Mouse (Mus musculus) neural tube, embryonic 15.5 days (tissue): ENCODE results near the gene Cmpk2. TPM values are rescaled to one million over a fixed set of nuclear protein-coding genes. Genes with fewer than 3 reads are reported as not detected.

Experiments used
- ATAC-seq: fragments of 200-750 bp; cut with Nextera tagmentation; 2 replicates; pipeline ENCODE4 v1.8.0; 2017; ENCODE audit warnings: mild to moderate bottlenecking, moderate TSS enrichment, moderate library complexity; ENCODE audit not compliant: low FRiP score
- H3K27ac ChIP-seq: fragments of 300-500 bp; sonication (generic); replicated peaks from 2 replicates; pipeline ENCODE4 v1.5.1; 2015; ENCODE audit warnings: mild to moderate bottlenecking, inconsistent platforms
- H3K27me3 ChIP-seq: fragments of 300-500 bp; sonication (generic); replicated peaks from 2 replicates; pipeline ENCODE4 v1.6.1; 2015; ENCODE audit warnings: inconsistent platforms
- H3K36me3 ChIP-seq: fragments of 300-500 bp; sonication (generic); 2 replicates; pipeline ENCODE4 v1.6.1; 2015; ENCODE audit warnings: inconsistent platforms
- H3K4me1 ChIP-seq: fragments of 300-500 bp; sonication (generic); 2 replicates; pipeline ENCODE4 v1.6.1; 2015; ENCODE audit warnings: inconsistent platforms
- H3K4me2 ChIP-seq: fragments of 300-500 bp; sonication (generic); 2 replicates; pipeline ENCODE4 v1.6.1; 2015; ENCODE audit warnings: inconsistent platforms, mild to moderate bottlenecking, moderate library complexity
- H3K4me3 ChIP-seq: fragments of 300-500 bp; sonication (generic); replicated peaks from 2 replicates; pipeline ENCODE4 v1.5.1; 2015; ENCODE audit warnings: mild to moderate bottlenecking, inconsistent platforms
- H3K9ac ChIP-seq: fragments of 300-500 bp; sonication (generic); replicated peaks from 2 replicates; pipeline ENCODE4 v1.6.1; 2015; ENCODE audit warnings: mild to moderate bottlenecking, inconsistent platforms
- H3K9me3 ChIP-seq: fragments of 300-500 bp; sonication (generic); replicated peaks from 2 replicates; pipeline ENCODE4 v1.6.1; 2016; ENCODE audit warnings: inconsistent platforms
- WGBS: fragments of 180-500 bp; shearing (Covaris S2); methylation state at CpG from one replicate; pipeline ENCODE4 v1.1.7; 2015; ENCODE audit warnings: mixed read lengths; 5-methylcytosine and 5-hydroxymethylcytosine counted together
- polyA plus RNA-seq: library from polyadenylated mRNA; unstranded; fragments of >200 nt; fragmentation: Nextera tagmentation; extraction: Ambion mirVana; gene quantifications from 2 replicates; pipeline ENCODE4 v1.2.1, GENCODE M21; 2015

Cmpk2 gene
- polyA plus RNA-seq, 1 experiment from 2014 or later, result 25.4 TPM

- Histone ChIP-seq H3K27ac (peak overlapping the region; percentile 65; the same call in 1 of the 2 replicates), H3K4me1 (peaks cover 13% of the 10 kb centered on the region), H3K9me3 (no peaks in the 10 kb centered on the region), H3K36me3 (no peaks in the 10 kb centered on the region), H3K4me3 (no peak overlapping the region), H3K27me3 (no peaks in the 10 kb centered on the region), H3K4me2 (0 out of 2 replicates have a peak overlapping the region, but pooled peaks have one; percentile 13), H3K9ac (no peak overlapping the region)
- peak; percentile 86 for ATAC-seq
- WGBS, result 36% methylated on average over 14 of the region's 14 CpGs
Observed at GRCm38 (mm10) chr12:26487874-26488616, 19.0 kb downstream of the Cmpk2 start.

GRCm38 (mm10) chr12:26488617-26489274 is 19.7 kb downstream of the Cmpk2 start:
- WGBS, result 31% methylated on average over 5 of the region's 5 CpGs
- no peak overlapping the region for H3K9ac ChIP-seq

GRCm38 (mm10) chr12:26489942-26490341 is 20.9 kb downstream of the Cmpk2 start:
- 34% methylated on average over 1 of the region's 1 CpGs for WGBS
- H3K27me3 ChIP-seq, result no peaks in the 10 kb centered on the region

More at GRCm38 (mm10) chr12:26488617-26489274, 19.7 kb downstream of the Cmpk2 start:
- Histone ChIP-seq H3K4me3 (no peak overlapping the region), H3K36me3 (no peaks in the 10 kb centered on the region), H3K27ac (0 out of 2 replicates have a peak overlapping the region, but pooled peaks have one; percentile 25), H3K27me3 (no peaks in the 10 kb centered on the region), H3K9me3 (no peaks in the 10 kb centered on the region), H3K4me2 (no peak overlapping the region), H3K4me1 (peaks cover 13% of the 10 kb centered on the region)
- peak; percentile 8; the same call in 1 of the 2 replicates for ATAC-seq

GRCm38 (mm10) chr12:26501042-26501441 is 32.0 kb downstream of the Cmpk2 start:
- no peaks in the 10 kb centered on the region for H3K9me3 ChIP-seq
- H3K4me1 ChIP-seq, result no peaks in the 10 kb centered on the region
- no peak for ATAC-seq
- no peak overlapping the region for H3K9ac ChIP-seq
- H3K4me2 ChIP-seq, result no peak overlapping the region
- no peaks in the 10 kb centered on the region for H3K27me3 ChIP-seq
- no peak overlapping the region for H3K27ac ChIP-seq
- H3K36me3 ChIP-seq, result no peaks in the 10 kb centered on the region
- 86% methylated on average over 3 of the region's 3 CpGs for WGBS
- no peak overlapping the region for H3K4me3 ChIP-seq

More at GRCm38 (mm10) chr12:26489942-26490341, 20.9 kb downstream of the Cmpk2 start:
- no peak overlapping the region for H3K27ac ChIP-seq
- H3K4me1 ChIP-seq, result peaks cover 13% of the 10 kb centered on the region
- no peak overlapping the region for H3K9ac ChIP-seq
- no peak overlapping the region for H3K4me2 ChIP-seq
- no peaks in the 10 kb centered on the region for H3K36me3 ChIP-seq
- no peak for ATAC-seq
- H3K9me3 ChIP-seq, result no peaks in the 10 kb centered on the region
- no peak overlapping the region for H3K4me3 ChIP-seq

GRCm38 (mm10) chr12:26510971-26511370 is 42.0 kb downstream of the Cmpk2 start:
- H3K4me3 ChIP-seq, result no peak overlapping the region
- H3K4me2 ChIP-seq, result no peak overlapping the region
- no peaks in the 10 kb centered on the region for H3K36me3 ChIP-seq
- no peak for ATAC-seq
- no peak overlapping the region for H3K9ac ChIP-seq
- peaks cover 6% of the 10 kb centered on the region for H3K4me1 ChIP-seq
- no peak overlapping the region for H3K27ac ChIP-seq
- H3K27me3 ChIP-seq, result no peaks in the 10 kb centered on the region
- H3K9me3 ChIP-seq, result no peaks in the 10 kb centered on the region
- 83% methylated on average over 4 of the region's 4 CpGs for WGBS

GRCm38 (mm10) chr12:26518206-26518605 is 49.2 kb downstream of the Cmpk2 start:
- ATAC-seq, result no peak
- no peaks in the 10 kb centered on the region for H3K36me3 ChIP-seq
- H3K27ac ChIP-seq, result no peak overlapping the region
- H3K9me3 ChIP-seq, result no peaks in the 10 kb centered on the region
- no peaks in the 10 kb centered on the region for H3K27me3 ChIP-seq
- H3K4me2 ChIP-seq, result no peak overlapping the region
- no peak overlapping the region for H3K9ac ChIP-seq
- 82% methylated on average over 3 of the region's 3 CpGs for WGBS
- peaks cover 9% of the 10 kb centered on the region for H3K4me1 ChIP-seq
- H3K4me3 ChIP-seq, result no peak overlapping the region

GRCm38 (mm10) chr12:26524943-26525697 is 56.1 kb downstream of the Cmpk2 start:
- peak; percentile 41 for ATAC-seq
- Histone ChIP-seq H3K36me3 (no peaks in the 10 kb centered on the region), H3K27ac (no peak overlapping the region), H3K4me1 (peaks cover 14% of the 10 kb centered on the region), H3K4me2 (no peak overlapping the region), H3K9me3 (no peaks in the 10 kb centered on the region), H3K4me3 (no peak overlapping the region), H3K27me3 (no peaks in the 10 kb centered on the region), H3K9ac (no peak overlapping the region)
- 54% methylated on average over 3 of the region's 3 CpGs for WGBS

- no peak for ATAC-seq
- Histone ChIP-seq H3K4me1 (peaks cover 14% of the 10 kb centered on the region), H3K9me3 (no peaks in the 10 kb centered on the region), H3K4me3 (no peak overlapping the region), H3K9ac (no peak overlapping the region), H3K36me3 (no peaks in the 10 kb centered on the region), H3K27me3 (no peaks in the 10 kb centered on the region), H3K27ac (0 out of 2 replicates have a peak overlapping the region, but pooled peaks have one; percentile 35), H3K4me2 (no peak overlapping the region)
- 44% methylated on average over 5 of the region's 5 CpGs for WGBS
Observed at GRCm38 (mm10) chr12:26525698-26526026, 56.7 kb downstream of the Cmpk2 start.

Other genes with a start within 250 kb of the Cmpk2 start
- gene Rnf144a, start 54.0 kb upstream of the Cmpk2 start, polyA plus RNA-seq, result 25.7 and 27.5 TPM in 2 replicates
- 0.32 and 1.6 TPM in 2 replicates for gene Rsad2, start 12.8 kb upstream of the Cmpk2 start, polyA plus RNA-seq